Mouse (Mus musculus): ENCODE results near the gene Cdh20. TPM values are rescaled to one million over a fixed set of nuclear protein-coding genes. Genes with fewer than 3 reads are reported as not detected.

Cdh20 gene
- total and polyA plus RNA-seq, 3 experiments = 0.11 to 0.31 (median 0.14) TPM

DNA sequence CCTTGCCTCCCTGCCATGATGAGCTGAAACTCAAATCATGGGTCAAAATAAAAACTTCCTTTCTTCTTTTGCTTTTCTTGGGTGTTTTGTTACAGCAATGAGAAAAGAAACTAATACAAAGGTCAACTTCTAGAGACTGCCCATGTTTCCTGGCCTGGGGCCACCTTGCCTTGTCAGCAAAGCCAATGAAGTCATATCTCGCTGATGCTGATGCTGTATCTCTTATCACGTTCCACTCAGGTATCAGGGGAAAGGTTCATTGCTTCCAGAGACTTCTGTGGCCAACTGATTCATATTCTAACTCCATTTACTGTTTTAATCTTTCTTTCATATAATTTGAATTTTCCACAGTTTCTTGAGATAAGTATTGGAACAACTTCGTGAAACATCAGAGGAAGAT, 273.3 kb downstream of the Cdh20 start:
- no peak for DNase-seq
